Mouse (Mus musculus) heart, postnatal 0 days (tissue): Measurements from ENCODE around the gene Cfap126. TPM values are rescaled to one million over a fixed set of nuclear protein-coding genes. Genes with fewer than 3 reads are reported as not detected.

Experiments
- ATAC-seq: fragments of 200-750 bp; cut with Nextera tagmentation; 2 replicates; pipeline ENCODE4 v1.8.0; 2017; ENCODE audit warnings: low read depth, moderate number of reproducible peaks, moderate library complexity; ENCODE audit not compliant: insufficient read depth
- DNase-seq: peaks from one replicate; pipeline ENCODE4 v3.0.0-alpha.2; 2016; ENCODE audit warnings: low spot score
- H3K27ac ChIP-seq: fragments of 300-500 bp; sonication (generic); 2 replicates; pipeline ENCODE4 v1.5.1; 2014; ENCODE audit warnings: low read depth, mild to moderate bottlenecking
- H3K27me3 ChIP-seq: fragments of 300-500 bp; sonication (generic); 2 replicates; pipeline ENCODE4 v1.6.1; 2014; ENCODE audit warnings: low read length, mixed read lengths; ENCODE audit not compliant: control insufficient read depth, insufficient read depth
- H3K36me3 ChIP-seq: fragments of 300-500 bp; sonication (generic); replicated peaks from 2 replicates; pipeline ENCODE4 v1.6.1; 2014; ENCODE audit warnings: low read length, mixed read lengths; ENCODE audit not compliant: control insufficient read depth, insufficient read depth
- H3K4me1 ChIP-seq: fragments of 300-500 bp; sonication (generic); 2 replicates; pipeline ENCODE4 v1.6.1; 2014; ENCODE audit warnings: antibody characterized with exemption; ENCODE audit not compliant: control insufficient read depth, insufficient read depth
- H3K4me2 ChIP-seq: fragments of 300-500 bp; sonication (generic); 2 replicates; pipeline ENCODE4 v1.6.1; 2014; ENCODE audit warnings: low read depth, mild to moderate bottlenecking, low read length, moderate library complexity
- H3K4me3 ChIP-seq: fragments of 300-500 bp; sonication (generic); 2 replicates; pipeline ENCODE4 v1.5.1; 2014; ENCODE audit warnings: low read depth, low read length
- H3K9ac ChIP-seq: fragments of 300-500 bp; sonication (generic); replicated peaks from 2 replicates; pipeline ENCODE4 v1.6.1; 2014; ENCODE audit warnings: low read depth, low read length, mixed read lengths
- H3K9me3 ChIP-seq: fragments of 300-500 bp; sonication (generic); replicated peaks from 2 replicates; pipeline ENCODE4 v1.6.1; 2016; ENCODE audit warnings: low read length; ENCODE audit not compliant: control insufficient read depth
- CTCF ChIP-seq: IDR thresholded peaks from 2 replicates; pipeline ENCODE4 v1.5.1; 2016; ENCODE audit warnings: antibody characterized with exemption, control low read depth, low read depth
- EP300 ChIP-seq: IDR thresholded peaks from 2 replicates; pipeline ENCODE4 v1.6.1; 2016; ENCODE audit warnings: antibody characterized with exemption, low read depth
- WGBS: fragments of 180-500 bp; shearing (Covaris S2); extraction: QIAGEN DNeasy Blood & Tissue Kit; methylation state at CpG from one replicate; pipeline ENCODE4 v1.1.7; 2014; 5-methylcytosine and 5-hydroxymethylcytosine counted together
- polyA plus RNA-seq: library from polyadenylated mRNA; unstranded; fragments of >200 nt; fragmentation: Nextera tagmentation; extraction: Ambion mirVana; gene quantifications from 2 replicates; pipeline ENCODE4 v1.2.1, GENCODE M21; 2015
- total RNA-seq: library from RNA; depleted of rRNA; stranded (reverse); fragments of >200 nt; gene quantifications from 2 replicates; pipeline ENCODE4 v1.2.3, GENCODE M21; 2014; ENCODE audit warnings: low replicate concordance

Cfap126 gene
- total and polyA plus RNA-seq, 2 experiments from 2014 or later = 2.2 to 3.7 TPM

- TF ChIP-seq EP300 = no peak
- TF ChIP-seq CTCF = no peak
- H3K27ac ChIP-seq = no peak overlapping the region
- WGBS = 27% methylated on average over 10 of the region's 10 CpGs
- H3K4me1 ChIP-seq = peaks cover 10% of the 10 kb centered on the region; the same call in 1 of the 2 replicates
- H3K9me3 ChIP-seq = no peaks in the 10 kb centered on the region
- no peak overlapping the region for H3K4me2 ChIP-seq
- H3K9ac ChIP-seq = no peak overlapping the region
- no peak overlapping the region for H3K4me3 ChIP-seq
- H3K27me3 ChIP-seq = no peaks in the 10 kb centered on the region
- H3K36me3 ChIP-seq = no peaks in the 10 kb centered on the region
- no peak for DNase-seq
- no peak for ATAC-seq
These were observed 17.4 kb upstream of the Cfap126 start for GRCm38 (mm10) chr1:171096110-171096964.

GRCm38 (mm10) chr1:171097136-171097535 lies 16.6 kb upstream of the Cfap126 start:
- Histone ChIP-seq H3K27ac (no peak overlapping the region), H3K27me3 (no peaks in the 10 kb centered on the region), H3K4me1 (peaks cover 10% of the 10 kb centered on the region; the same call in 1 of the 2 replicates), H3K4me2 (no peak overlapping the region), H3K4me3 (no peak overlapping the region), H3K9me3 (no peaks in the 10 kb centered on the region), H3K36me3 (no peaks in the 10 kb centered on the region), H3K9ac (no peak overlapping the region)
- TF ChIP-seq CTCF = no peak
- ATAC-seq (no peak), DNase-seq (no peak)

- Histone ChIP-seq H3K27me3 (no peaks in the 10 kb centered on the region), H3K27ac (no peak overlapping the region), H3K36me3 (no peaks in the 10 kb centered on the region), H3K9me3 (no peaks in the 10 kb centered on the region), H3K4me2 (no peak overlapping the region), H3K4me3 (no peak overlapping the region), H3K9ac (no peak overlapping the region), H3K4me1 (peaks cover 10% of the 10 kb centered on the region; the same call in 1 of the 2 replicates)
- 37% methylated on average over 2 of the region's 2 CpGs for WGBS
- TF ChIP-seq CTCF (no peak), EP300 (no peak)
- DNase-seq (no peak), ATAC-seq (no peak)
These were observed 16.1 kb upstream of the Cfap126 start for GRCm38 (mm10) chr1:171097612-171098011.

GRCm38 (mm10) chr1:171101033-171101432 lies 12.7 kb upstream of the Cfap126 start:
- no peak for TF ChIP-seq EP300
- no peak for TF ChIP-seq CTCF
- H3K9me3 ChIP-seq = no peaks in the 10 kb centered on the region
- H3K4me1 ChIP-seq = peaks cover 10% of the 10 kb centered on the region; the same call in 1 of the 2 replicates
- DNase-seq = no peak
- 46% methylated on average over 2 of the region's 2 CpGs for WGBS
- no peak overlapping the region for H3K4me2 ChIP-seq
- no peak overlapping the region for H3K4me3 ChIP-seq
- no peaks in the 10 kb centered on the region for H3K36me3 ChIP-seq
- no peak for ATAC-seq
- no peak overlapping the region for H3K27ac ChIP-seq
- no peak overlapping the region for H3K9ac ChIP-seq
- H3K27me3 ChIP-seq = no peaks in the 10 kb centered on the region

- DNase-seq (peak; percentile 71), ATAC-seq (peak; percentile 83)
- H3K9ac ChIP-seq = peak overlapping the region; percentile 57
- peak overlapping the region; percentile 72 for H3K4me3 ChIP-seq
- no peaks in the 10 kb centered on the region for H3K27me3 ChIP-seq
- H3K36me3 ChIP-seq = no peaks in the 10 kb centered on the region
- H3K9me3 ChIP-seq = no peaks in the 10 kb centered on the region
- TF ChIP-seq CTCF (peak; percentile 25; the same call in 1 of the 2 replicates), EP300 (no peak)
- WGBS = under 1% methylated on average over 40 of the region's 40 CpGs
- H3K27ac ChIP-seq = peak overlapping the region; percentile 70
- H3K4me1 ChIP-seq = 0 out of 2 replicates have a peak, but pooled peaks cover under 1% of the 10 kb centered on the region
- H3K4me2 ChIP-seq = peak overlapping the region; percentile 79
These were observed 11.8 kb upstream of the Cfap126 start for GRCm38 (mm10) chr1:171101733-171102546.
